Comparison of ENCODE assay signal across 10 mouse cellular contexts in the genomic region with DNA sequence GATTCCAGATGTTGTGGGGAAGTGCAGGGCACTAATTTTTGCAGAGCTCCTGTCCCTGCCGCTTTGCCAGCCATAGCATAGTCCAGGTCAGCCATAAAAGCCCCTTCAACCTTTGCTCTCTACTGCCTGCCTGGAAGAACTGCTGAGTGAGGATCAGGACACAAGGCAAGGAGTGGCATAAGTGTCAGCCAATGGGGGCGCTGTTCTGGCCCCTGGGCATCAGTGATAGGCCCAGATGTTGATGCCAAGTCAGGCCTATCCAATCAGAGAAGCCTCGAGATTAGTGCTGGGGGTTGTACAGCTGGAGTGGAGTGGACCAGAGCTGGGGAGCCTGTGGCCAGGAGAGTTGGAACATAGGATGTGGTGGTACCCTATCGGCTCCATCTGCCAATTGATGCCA. TPM values are rescaled to one million over a fixed set of nuclear protein-coding genes. Genes with fewer than 3 reads are reported as not detected.
DNase-seq lines count a peak whose midpoint lies in the region; TF ChIP-seq lines count a peak whose summit lies in the region.
"Had no signal": no experiment of that assay in that cellular context is flagged by ENCODE, and none has a peak within 500 bp of the region (broad histone marks: within the 10 kb centered on the region; RNA-seq: fewer than 3 reads in every experiment).

No protein-coding gene starts in this region.

- H3K4me3 ChIP-seq in gastrocnemius, adult 2 months, result no peak overlapping the region
- H3K4me3 ChIP-seq: embryonic facial prominence, embryonic 13.5 days had no signal

- intact Hi-C loops in gastrocnemius, adult 2 months (cut with DNase I), result no loop called here
- intact Hi-C loops in gastrocnemius, postnatal 14 days (cut with DNase I; ENCODE audit: low total_unique reads), result loop anchor here (5.0 kb wide), 1 partner anchor 90 kb away; no protein-coding TSS in a partner anchor

- no peak for TF ChIP-seq POLR2A in brain, embryonic 14.5 days (IDR thresholded peaks at IDR 0.05; ENCODE audit: borderline replicate concordance, extremely low read depth, insufficient read depth, insufficient read length, poor library complexity, severe bottlenecking)

- DNase-seq in gastrocnemius, adult 2 months, result peak; percentile 28
- DNase-seq in gastrocnemius, postnatal 14 days, result no peak
- peak; percentile 75 for DNase-seq in A20 (ENCODE audit: low read depth, low spot score)
- peak; percentile 13 for DNase-seq in brain, embryonic 14.5 days (ENCODE audit: low read depth)
- DNase-seq in kidney, postnatal 4 days, result peak; percentile 58 to 77
- no peak for DNase-seq in cerebellum, adult 11 months
- DNase-seq in gastrocnemius, postnatal 25 days, result no peak
- no peak for DNase-seq in cerebellum, adult 11-12 months

- no peak overlapping the region for H3K27ac ChIP-seq in gastrocnemius, adult 2 months
- H3K27ac ChIP-seq: embryonic facial prominence, embryonic 13.5 days had no signal

- no peak for TF ChIP-seq CTCF in gastrocnemius, adult 2 months (IDR thresholded peaks at IDR 0.05)
- no peak for TF ChIP-seq CTCF in brain, embryonic 14.5 days (IDR thresholded peaks at IDR 0.05; ENCODE audit: borderline replicate concordance, extremely low read depth, insufficient read depth, insufficient read length)

RNA-seq across cellular contexts. Expression of gene Icosl, which starts 1.9 kb away (rescaled TPM):
- total RNA-seq in gastrocnemius, adult 2 months (2021), result 1 to 10 TPM; 1.3 to 1.8 TPM
- total RNA-seq in gastrocnemius, postnatal 14 days (2021), result 1 to 10 TPM; 1.6 to 2.0 TPM
- 1.2 and 1.3 TPM in 2 replicates for polyA plus RNA-seq in brain, embryonic 14.5 days (2012; rRNA removed)
- total RNA-seq in gastrocnemius, postnatal 25 days (2021), result 1 to 10 TPM; 1.3 to 1.7 TPM

RNA-seq across cellular contexts. Expression of gene Aire, which starts 23.8 kb away (rescaled TPM):
- not detected for total RNA-seq in gastrocnemius, adult 2 months (2021)
- not detected for total RNA-seq in gastrocnemius, postnatal 14 days (2021)
- 0.55 and 0.74 TPM in 2 replicates for polyA plus RNA-seq in brain, embryonic 14.5 days (2012; rRNA removed)
- total RNA-seq in gastrocnemius, postnatal 25 days (2021), result not detected
- total RNA-seq: heart, postnatal 25 days had no signal

RNA-seq across cellular contexts. Expression of gene Dnmt3l, which starts 25.5 kb away (rescaled TPM):
- not detected for total RNA-seq in gastrocnemius, adult 2 months (2021)
- not detected for total RNA-seq in gastrocnemius, postnatal 14 days (2021)
- not detected in 2 replicates for polyA plus RNA-seq in brain, embryonic 14.5 days (2012; rRNA removed)
- not detected for total RNA-seq in gastrocnemius, postnatal 25 days (2021)

RNA-seq across cellular contexts. Expression of gene Pfkl, which starts 57.3 kb away (rescaled TPM):
- 1 to 10 TPM; 6.0 to 6.5 TPM for total RNA-seq in gastrocnemius, adult 2 months (2021)
- 1 to 10 TPM; 9.0 to 9.3 TPM for total RNA-seq in gastrocnemius, postnatal 14 days (2021)
- polyA plus RNA-seq in brain, embryonic 14.5 days (2012; rRNA removed), result 146 and 161 TPM in 2 replicates
- 1 to 10 TPM; 5.2 to 7.7 TPM for total RNA-seq in gastrocnemius, postnatal 25 days (2021)

Comparison
In these comparisons a context has a peak if more than half of its experiments do, and no peak if none do; other contexts are left out.
1. DNase-seq: peak in gastrocnemius, adult 2 months (single experiment), A20 (single experiment), brain, embryonic 14.5 days (single experiment) and kidney, postnatal 4 days (2 of 2); none in gastrocnemius, postnatal 14 days (single experiment), cerebellum, adult 11 months (single experiment), gastrocnemius, postnatal 25 days (single experiment) and cerebellum, adult 11-12 months (single experiment).